Mouse (Mus musculus) splenic B cell, adult 2 months (primary cell): ENCODE measurements around the gene Smarcc1.

Experiments used
- DNase-seq: peaks from one replicate; pipeline ENCODE4 v3.0.0-alpha.2; 2011; ENCODE audit warnings: low read depth, low spot score
- H3K27me3 ChIP-seq: 2 replicates; pipeline ENCODE4 v1.6.1; 2012; ENCODE audit warnings: mild to moderate bottlenecking, low read length, moderate library complexity, mixed read lengths; ENCODE audit not compliant: control insufficient read depth, poor library complexity, insufficient read depth, severe bottlenecking
- H3K36me3 ChIP-seq: 2 replicates; pipeline ENCODE4 v1.6.1; 2012; ENCODE audit warnings: mild to moderate bottlenecking, low read length, moderate library complexity, mixed read lengths; ENCODE audit not compliant: control insufficient read depth, poor library complexity, insufficient read depth, severe bottlenecking

Gene Smarcc1

DNA sequence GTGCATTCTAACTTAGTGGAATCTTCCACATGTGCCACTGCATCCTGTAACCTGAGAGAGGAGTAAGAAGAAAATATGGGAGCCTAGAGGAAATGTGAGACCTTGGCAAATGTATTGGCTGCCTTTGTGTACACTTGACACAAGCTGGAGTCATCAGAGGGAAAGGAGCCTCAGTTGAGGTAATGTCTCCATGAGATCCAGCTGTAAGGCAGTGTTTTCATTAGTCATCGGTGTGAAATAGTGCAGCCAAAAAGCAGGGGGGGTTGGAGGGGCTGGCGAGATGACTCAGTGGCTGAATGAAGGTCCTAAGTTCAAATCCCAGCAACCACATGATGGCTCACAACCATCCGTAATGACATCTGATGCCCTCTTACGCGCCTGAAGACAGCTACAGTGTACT lies 44.9 kb downstream of the Smarcc1 start:
- H3K27me3 ChIP-seq, result no peaks in the 10 kb centered on the region
- peaks cover 5% of the 10 kb centered on the region; the same call in 1 of the 2 replicates for H3K36me3 ChIP-seq
- no peak for DNase-seq

DNA sequence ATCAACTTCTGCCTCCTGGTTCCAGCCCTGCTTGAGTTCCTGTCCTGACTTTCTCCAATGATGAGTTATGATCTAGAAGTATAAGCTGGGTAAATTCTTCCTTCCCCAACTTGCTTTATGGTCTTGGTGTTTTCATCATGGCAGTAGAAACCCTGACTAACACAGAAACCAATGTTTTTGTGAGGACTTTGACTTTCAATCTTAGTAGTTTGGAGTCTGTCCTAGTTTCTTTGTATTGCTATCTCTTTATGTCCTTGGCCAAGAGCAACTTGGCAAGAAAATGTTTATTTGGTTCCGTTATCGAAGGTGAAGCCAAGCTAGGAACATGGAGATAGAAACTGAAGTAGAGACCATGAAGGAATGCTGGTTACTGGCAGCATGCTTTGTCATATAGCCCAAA lies 45.6 kb downstream of the Smarcc1 start:
- H3K36me3 ChIP-seq, result peaks cover 5% of the 10 kb centered on the region; the same call in 1 of the 2 replicates
- DNase-seq, result no peak
- no peaks in the 10 kb centered on the region for H3K27me3 ChIP-seq

- no peak for DNase-seq
- Histone ChIP-seq H3K27me3 (no peaks in the 10 kb centered on the region), H3K36me3 (peaks cover 16% of the 10 kb centered on the region)
Measured at GRCm38 (mm10) chr9:110170858-110171257, 53.4 kb downstream of the Smarcc1 start.

- DNase-seq, result no peak
- H3K36me3 ChIP-seq, result peaks cover 15% of the 10 kb centered on the region
- no peaks in the 10 kb centered on the region for H3K27me3 ChIP-seq
Measured at GRCm38 (mm10) chr9:110199870-110200269, 82.4 kb downstream of the Smarcc1 start.

DNA sequence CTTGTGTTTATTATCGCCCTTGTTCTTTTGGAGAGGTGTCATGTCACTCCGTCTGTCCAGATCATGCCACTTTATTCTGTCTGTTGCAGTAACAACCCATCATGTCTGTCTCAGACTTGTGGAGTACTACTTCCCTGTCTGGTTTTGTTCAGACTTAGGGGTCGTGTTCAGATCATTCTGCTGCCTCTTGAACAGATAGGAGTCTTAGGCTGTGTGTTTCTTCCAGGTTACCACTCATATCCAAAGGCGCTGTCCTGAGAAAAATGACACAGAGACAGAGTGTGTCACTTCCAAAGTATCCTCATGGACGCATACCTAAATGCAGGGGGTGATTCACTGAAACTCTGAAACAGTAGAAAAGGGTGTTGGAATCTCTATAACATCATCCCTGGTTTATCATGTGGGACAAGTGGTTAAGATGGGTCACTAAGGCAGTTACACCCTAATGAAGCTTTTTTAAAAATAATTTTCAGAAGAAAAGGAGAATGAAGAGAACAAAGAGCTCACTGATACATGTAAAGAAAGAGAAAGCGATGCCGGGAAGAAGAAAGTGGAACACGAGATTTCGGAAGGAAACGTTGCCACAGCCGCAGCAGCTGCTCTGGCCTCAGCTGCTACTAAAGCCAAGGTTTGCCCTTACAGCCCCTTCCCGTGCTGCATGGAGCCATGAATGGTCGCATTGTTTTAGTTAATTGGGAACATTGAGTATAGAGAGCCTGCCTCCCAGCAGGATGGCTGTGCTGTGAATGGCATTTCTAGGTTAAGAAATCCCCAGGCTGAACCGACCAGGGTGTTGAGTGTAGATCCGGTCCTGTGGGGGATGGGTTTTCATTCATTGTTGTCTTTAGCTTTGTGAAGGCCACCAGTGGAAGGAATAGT lies 88.3 kb downstream of the Smarcc1 start:
- H3K27me3 ChIP-seq, result no peaks in the 10 kb centered on the region
- H3K36me3 ChIP-seq, result peaks cover 14% of the 10 kb centered on the region
- no peak for DNase-seq

DNA sequence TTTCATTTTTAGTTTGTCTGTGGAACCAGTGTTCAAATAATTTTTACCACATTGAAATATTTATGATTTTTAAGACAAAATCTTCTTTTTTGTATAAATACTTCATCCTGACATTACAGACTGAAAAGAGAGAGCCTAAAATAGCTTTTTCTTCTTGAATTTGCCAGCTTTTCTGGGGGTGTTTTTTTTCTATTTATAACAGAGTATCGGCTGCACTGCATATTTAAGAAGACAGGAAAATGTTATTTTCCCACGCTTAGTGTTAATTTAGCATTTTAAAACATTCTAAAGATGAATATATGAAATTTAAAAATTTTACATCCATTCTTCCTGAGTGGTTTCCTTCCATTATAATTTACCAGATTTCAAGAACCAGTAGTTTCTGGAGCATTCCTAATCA lies 88.9 kb downstream of the Smarcc1 start:
- no peaks in the 10 kb centered on the region for H3K27me3 ChIP-seq
- DNase-seq, result no peak
- peaks cover 14% of the 10 kb centered on the region for H3K36me3 ChIP-seq

- DNase-seq, result no peak
- Histone ChIP-seq H3K36me3 (peaks cover 13% of the 10 kb centered on the region), H3K27me3 (no peaks in the 10 kb centered on the region)
Measured at GRCm38 (mm10) chr9:110208265-110208664, 90.8 kb downstream of the Smarcc1 start.

- no peak for DNase-seq
- Histone ChIP-seq H3K27me3 (no peaks in the 10 kb centered on the region), H3K36me3 (peaks cover 13% of the 10 kb centered on the region)
Measured at GRCm38 (mm10) chr9:110208967-110209366, 91.5 kb downstream of the Smarcc1 start.

- H3K36me3 ChIP-seq, result peaks cover 7% of the 10 kb centered on the region; the same call in 1 of the 2 replicates
- no peak for DNase-seq
- H3K27me3 ChIP-seq, result no peaks in the 10 kb centered on the region
Measured at GRCm38 (mm10) chr9:110224273-110224672, 106.8 kb downstream of the Smarcc1 start.

DNA sequence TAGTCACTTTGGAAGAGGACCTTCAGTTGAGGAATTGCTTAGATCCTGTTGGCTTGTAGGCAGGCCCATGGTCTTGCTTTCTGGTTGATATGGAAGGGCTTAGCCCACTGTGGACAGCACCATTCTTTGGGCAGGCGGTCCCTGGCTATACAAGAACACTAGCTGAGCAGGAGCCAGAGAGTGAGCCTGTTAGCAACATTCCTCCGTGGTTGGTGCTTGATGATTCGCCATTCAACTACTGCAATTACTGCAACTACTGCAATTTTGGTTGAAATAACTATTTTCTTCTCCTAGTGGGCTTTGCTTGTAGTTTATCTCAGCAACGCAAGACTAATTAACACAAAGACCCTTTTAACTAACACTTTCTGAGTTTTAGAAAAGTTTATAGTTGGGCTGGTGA lies 108.7 kb downstream of the Smarcc1 start:
- no peak for DNase-seq
- H3K36me3 ChIP-seq, result peaks cover 10% of the 10 kb centered on the region
- H3K27me3 ChIP-seq, result no peaks in the 10 kb centered on the region

DNA sequence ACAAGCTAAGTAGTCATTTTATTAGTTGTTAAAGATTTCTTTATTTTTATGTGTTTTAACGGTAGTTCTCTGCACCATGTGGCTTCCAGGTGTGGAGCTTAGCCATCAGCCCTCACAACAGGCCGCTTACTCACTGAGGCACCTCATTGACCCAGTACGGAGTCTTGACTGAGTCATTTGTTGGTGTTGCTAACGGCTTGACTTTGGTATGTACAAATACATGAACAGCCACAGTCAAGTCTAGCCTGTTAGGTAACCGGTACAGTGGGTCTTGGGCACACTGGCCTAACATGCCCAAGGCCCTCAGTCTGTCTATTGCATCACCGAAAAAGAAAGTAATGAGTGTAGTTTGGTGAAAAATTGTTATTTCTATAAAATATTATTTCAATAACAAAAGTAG lies 111.2 kb downstream of the Smarcc1 start:
- peaks cover 8% of the 10 kb centered on the region for H3K36me3 ChIP-seq
- no peaks in the 10 kb centered on the region for H3K27me3 ChIP-seq
- no peak for DNase-seq

DNA sequence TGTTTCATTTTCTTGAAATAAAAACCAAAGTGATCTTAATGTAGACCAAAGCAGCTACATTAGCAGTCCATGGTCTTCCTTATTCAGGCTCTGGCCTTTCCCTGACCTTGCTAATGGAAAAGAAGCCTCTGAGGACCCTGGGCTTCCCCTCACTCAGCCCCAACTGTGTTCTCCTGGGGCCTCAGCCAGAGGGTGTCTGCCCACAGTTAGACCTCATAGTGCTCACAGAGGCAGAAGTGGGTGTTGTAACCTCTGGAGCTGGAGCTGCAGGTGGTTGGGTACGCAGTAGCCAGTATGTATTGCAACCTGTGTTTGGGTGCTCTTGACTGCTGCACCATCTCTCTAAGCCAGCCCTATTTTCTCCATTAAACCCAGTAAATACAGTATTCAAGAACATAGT lies 111.6 kb downstream of the Smarcc1 start:
- H3K27me3 ChIP-seq, result no peaks in the 10 kb centered on the region
- DNase-seq, result no peak

DNA sequence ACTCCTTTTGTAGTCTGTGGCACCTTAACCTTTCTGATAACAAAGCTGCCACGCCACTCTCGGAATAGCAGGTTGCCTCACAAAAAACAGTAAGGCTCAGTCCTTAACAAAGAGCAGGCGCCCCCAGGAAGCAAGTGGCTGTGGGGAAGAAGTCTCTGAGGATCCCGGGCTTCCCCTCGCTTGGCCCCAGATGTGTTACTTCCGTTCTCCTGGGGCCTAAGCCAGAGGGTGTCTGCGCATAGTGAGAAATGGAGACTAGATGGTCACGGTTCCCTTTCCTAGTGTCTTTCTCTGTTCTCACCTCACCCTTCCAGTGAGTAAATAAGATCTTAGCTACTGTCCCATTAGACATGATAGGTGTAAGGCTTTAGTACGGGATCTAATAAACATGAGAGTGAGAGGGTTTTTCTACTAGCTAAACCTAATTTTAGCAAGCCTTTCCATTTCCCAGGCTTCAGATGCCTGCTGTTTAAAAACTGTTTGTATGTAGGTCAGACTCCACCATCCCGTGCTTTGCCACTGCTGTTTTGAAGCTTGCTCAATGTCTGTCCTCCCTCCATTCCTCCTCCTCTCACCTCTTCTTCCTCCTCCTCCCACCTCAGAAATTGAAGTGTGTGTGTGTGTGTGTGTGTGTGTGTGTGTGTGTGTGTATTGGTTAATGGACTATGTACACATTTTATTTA lies 112.2 kb downstream of the Smarcc1 start:
- H3K36me3 ChIP-seq, result peaks cover 8% of the 10 kb centered on the region
- no peak for DNase-seq

More for the DNA sequence above, 111.6 kb downstream of the Smarcc1 start:
- peaks cover 8% of the 10 kb centered on the region for H3K36me3 ChIP-seq

DNA sequence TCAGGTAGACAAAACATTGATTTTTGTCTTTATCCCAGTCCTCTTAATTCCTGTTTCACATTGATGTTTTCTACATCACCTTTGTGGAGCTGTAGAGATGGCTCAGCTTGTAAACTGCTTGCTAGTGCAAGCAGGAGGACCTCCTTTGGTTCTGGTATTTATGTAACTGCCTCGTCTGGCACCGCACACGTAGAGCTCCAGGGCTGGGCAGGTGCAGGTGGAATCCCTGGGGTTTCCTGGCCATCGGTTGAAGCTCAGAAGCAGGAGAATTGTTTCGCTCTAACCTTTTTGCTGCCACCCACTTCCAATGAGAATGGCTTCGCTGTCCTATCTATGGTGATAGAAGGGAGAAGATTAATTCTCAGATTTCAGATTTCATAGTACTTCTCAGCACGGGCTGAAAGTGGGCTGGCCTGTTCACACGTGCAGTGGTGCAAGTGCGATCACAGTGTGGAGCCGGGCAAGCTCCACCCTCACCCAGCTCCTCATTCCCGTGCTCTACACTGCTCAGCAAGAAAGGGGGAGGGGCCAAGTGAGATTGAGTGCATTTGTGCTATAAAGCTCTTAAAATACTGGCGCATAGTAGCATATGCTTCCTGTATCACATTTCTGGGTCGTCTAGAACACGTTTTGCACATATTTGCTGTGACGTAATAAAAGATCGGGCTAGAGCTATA lies 113.0 kb downstream of the Smarcc1 start:
- no peak for DNase-seq
- H3K36me3 ChIP-seq, result peaks cover 9% of the 10 kb centered on the region
- H3K27me3 ChIP-seq, result no peaks in the 10 kb centered on the region

More for the DNA sequence above, 112.2 kb downstream of the Smarcc1 start:
- no peaks in the 10 kb centered on the region for H3K27me3 ChIP-seq

DNA sequence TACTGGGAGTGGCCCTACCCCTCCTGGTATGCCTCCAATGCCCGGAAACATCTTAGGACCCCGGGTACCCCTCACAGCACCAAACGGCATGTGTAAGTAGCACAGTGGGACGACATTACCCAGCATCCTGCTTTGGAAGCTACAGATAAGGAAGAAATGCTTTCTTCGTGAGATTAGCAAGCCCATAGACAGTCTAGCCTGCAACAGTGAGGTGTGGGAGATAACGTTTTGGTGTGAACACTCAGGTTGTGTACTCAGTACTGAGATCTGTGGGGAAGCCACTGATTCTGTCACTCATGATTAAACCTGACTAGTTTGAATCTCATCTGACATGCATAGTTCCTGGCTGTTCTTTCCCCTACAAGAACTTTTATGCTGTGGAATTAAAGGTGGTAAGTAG lies 117.5 kb downstream of the Smarcc1 start:
- Histone ChIP-seq H3K27me3 (no peaks in the 10 kb centered on the region), H3K36me3 (peaks cover 14% of the 10 kb centered on the region)
- DNase-seq, result no peak
